Mouse (Mus musculus) spleen, adult 2 months (tissue): ENCODE results near the gene Dgat2.

ENCODE experiments used
- CTCF ChIP-seq: fragments of 200-500 bp; IDR thresholded peaks from 2 replicates; pipeline ENCODE4 v1.5.1; 2011; ENCODE audit warnings: mild to moderate bottlenecking, inconsistent platforms; ENCODE audit not compliant: insufficient read depth, insufficient read length, insufficient replicate concordance; ENCODE audit errors: extremely low read depth
- POLR2A ChIP-seq: fragments of 200-500 bp; IDR thresholded peaks from 2 replicates; pipeline ENCODE4 v1.6.1; 2011; ENCODE audit warnings: low read depth, low read length, inconsistent platforms

GRCm38 (mm10) chr7:99128020-99128950, 54.2 kb downstream of the Dgat2 start:
- TF ChIP-seq CTCF (no peak), POLR2A (no peak)
